11 mouse cellular contexts compared by ENCODE assay signal in the genomic region with DNA sequence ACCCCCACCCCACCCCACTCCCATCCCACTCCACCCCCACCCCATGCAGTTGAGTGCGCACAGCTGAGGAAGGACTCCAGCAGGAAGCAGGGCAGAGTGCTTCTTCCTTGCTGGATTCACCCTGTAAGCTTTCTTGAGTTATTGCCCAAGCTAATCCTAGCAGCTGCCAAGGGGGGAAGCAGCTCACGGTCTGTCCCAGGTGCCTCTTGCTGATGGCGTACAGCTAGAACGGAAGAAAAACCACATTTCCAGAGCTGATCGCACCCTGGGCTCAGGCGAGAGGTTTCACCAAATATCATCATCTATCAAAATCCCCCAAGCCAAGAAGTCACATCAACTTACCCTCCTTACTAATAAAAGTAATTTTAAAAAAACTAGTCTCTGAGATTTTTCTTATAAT.
DNase-seq lines count a peak whose midpoint lies in the region; ATAC-seq and TF ChIP-seq lines count a peak whose summit lies in the region.
"Had no signal": no experiment of that assay in that cellular context is flagged by ENCODE, and none has a peak within 500 bp of the region (broad histone marks: within the 10 kb centered on the region; RNA-seq: fewer than 3 reads in every experiment).

No protein-coding gene starts in this region.

- no peak overlapping the region for H3K4me3 ChIP-seq in lung, postnatal 0 days (ENCODE audit: low read depth, low read length)
- no peak overlapping the region for H3K4me3 ChIP-seq in lung, adult 2 months (replicated peaks; ENCODE audit: extremely low read depth, low read depth, low read length)
- no peak overlapping the region for H3K4me3 ChIP-seq in thymus, adult 2 months (ENCODE audit: control insufficient read depth, insufficient read depth, low read length)

- TF ChIP-seq CTCF in lung, postnatal 0 days (IDR thresholded peaks at IDR 0.05): no peak
- no peak for TF ChIP-seq CTCF in lung, adult 2 months (IDR thresholded peaks at IDR 0.05; ENCODE audit: insufficient read depth, low read length)
- TF ChIP-seq CTCF in thymus, adult 2 months (IDR thresholded peaks at IDR 0.05; ENCODE audit: borderline replicate concordance, control insufficient read depth, extremely low read depth, insufficient read depth, low read length, poor library complexity): no peak

- H3K4me2 ChIP-seq in lung, postnatal 0 days (replicated peaks; ENCODE audit: low read depth, low read length): no peak overlapping the region

- TF ChIP-seq POLR2A in lung, adult 2 months (IDR thresholded peaks at IDR 0.05; ENCODE audit: borderline replicate concordance, extremely low read depth, low read depth, low read length): no peak
- no peak for TF ChIP-seq POLR2A in thymus, adult 2 months (IDR thresholded peaks at IDR 0.05; ENCODE audit: control insufficient read depth, extremely low read depth, insufficient read depth, low read length, poor library complexity)

- no peak overlapping the region for H3K27ac ChIP-seq in lung, postnatal 0 days (ENCODE audit: low read length)
- peak overlapping the region; percentile 22; the same call in 1 of the 2 replicates for H3K27ac ChIP-seq in thymus, adult 2 months (ENCODE audit: control insufficient read depth, insufficient read depth, low read length)

- H3K9me3 ChIP-seq in lung, postnatal 0 days (ENCODE audit: low read length): no peaks in the 10 kb centered on the region

- no peaks in the 10 kb centered on the region for H3K36me3 ChIP-seq in lung, postnatal 0 days (ENCODE audit: insufficient read depth, low read length)
- no peaks in the 10 kb centered on the region for H3K36me3 ChIP-seq in thymus, adult 2 months (ENCODE audit: control insufficient read depth, insufficient read depth, low read length)

- no peaks in the 10 kb centered on the region for H3K27me3 ChIP-seq in lung, postnatal 0 days (replicated peaks; ENCODE audit: insufficient read depth, low read length)
- no peaks in the 10 kb centered on the region for H3K27me3 ChIP-seq in thymus, adult 2 months (ENCODE audit: control insufficient read depth, insufficient read depth, low read length)

- H3K9ac ChIP-seq in lung, postnatal 0 days (replicated peaks; ENCODE audit: low read depth): no peak overlapping the region

- no peak for TF ChIP-seq EP300 in lung, postnatal 0 days (IDR thresholded peaks at IDR 0.05)

- peak; percentile 92 for DNase-seq in heart, adult 11 months
- no peak for DNase-seq in heart, postnatal 4 days
- peak; percentile 23 for DNase-seq in lung, postnatal 0 days (ENCODE audit: low spot score)
- no peak for DNase-seq in lung, adult 2 months
- DNase-seq in thymus, adult 2 months: peak; percentile 46
- DNase-seq in B cell, adult 2 months: no peak
- no peak for DNase-seq in kidney, adult 9 months
- DNase-seq: adrenal gland, postnatal 25 days; heart, adult 18-20 months; kidney, postnatal 4 days had no signal

- ATAC-seq in lung, postnatal 0 days: no peak
- peak; percentile 61 for ATAC-seq in granulocyte monocyte progenitor cell, adult 5-6 weeks (replicated peaks; ENCODE audit: poor library complexity, severe bottlenecking)

- H3K4me1 ChIP-seq in lung, postnatal 0 days (ENCODE audit: insufficient read depth, low read depth, low read length): peaks cover 3% of the 10 kb centered on the region; the same call in 1 of the 2 replicates
- H3K4me1 ChIP-seq in lung, adult 2 months (ENCODE audit: control insufficient read depth, insufficient read depth, low read length): 0 out of 2 replicates have a peak, but pooled peaks cover 6% of the 10 kb centered on the region
- peaks cover 42% of the 10 kb centered on the region for H3K4me1 ChIP-seq in thymus, adult 2 months (replicated peaks; ENCODE audit: control insufficient read depth, insufficient read depth, low read length)

- WGBS in lung, postnatal 0 days: 49% methylated on average over 6 of the region's 6 CpGs
- WGBS in lung, adult 2 months: 41% methylated on average over 6 of the region's 6 CpGs
- WGBS in thymus, adult 2 months: 2% methylated on average over 6 of the region's 6 CpGs

Comparison
In these comparisons a context has a peak if more than half of its experiments do, and no peak if none do; other contexts are left out.
1. DNase-seq: peak in heart, adult 11 months (single experiment), lung, postnatal 0 days (single experiment) and thymus, adult 2 months (single experiment); none in heart, postnatal 4 days (single experiment), lung, adult 2 months (single experiment), B cell, adult 2 months (0 of 2) and kidney, adult 9 months (single experiment).